Mouse (Mus musculus): ENCODE results near the gene Dmap1. TPM values are rescaled to one million over a fixed set of nuclear protein-coding genes. Genes with fewer than 3 reads are reported as not detected.

Gene Dmap1
- polyA plus RNA-seq, 1 experiment from 2014 or later, result 76.5 TPM

- ATAC-seq (ENCODE audit: low FRiP score, low read depth), result no peak
- H3K27me3 ChIP-seq, result no peaks in the 10 kb centered on the region
- 89% methylated on average over 3 of the region's 3 CpGs for WGBS
Measured at GRCm38 (mm10) chr4:117673901-117674300, 8.2 kb downstream of the Dmap1 start.

GRCm38 (mm10) chr4:117672042-117672441 is 10.0 kb downstream of the Dmap1 start:
- no peak overlapping the region for H3K4me3 ChIP-seq
- H3K27me3 ChIP-seq, result no peaks in the 10 kb centered on the region
- H3K9ac ChIP-seq, result no peak overlapping the region
- 53% methylated on average over 9 of the region's 9 CpGs for WGBS
- H3K4me2 ChIP-seq, result no peak overlapping the region
- H3K36me3 ChIP-seq, result peaks cover 37% of the 10 kb centered on the region
- no peak for ATAC-seq (ENCODE audit: low FRiP score, low read depth)
- 0 out of 2 replicates have a peak, but pooled peaks cover 5% of the 10 kb centered on the region for H3K4me1 ChIP-seq (replicated peaks)
- no peak overlapping the region for H3K27ac ChIP-seq (replicated peaks)
- no peaks in the 10 kb centered on the region for H3K9me3 ChIP-seq

More at GRCm38 (mm10) chr4:117673901-117674300, 8.2 kb downstream of the Dmap1 start:
- no peak overlapping the region for H3K4me3 ChIP-seq
- H3K9ac ChIP-seq, result no peak overlapping the region
- peaks cover 50% of the 10 kb centered on the region for H3K36me3 ChIP-seq
- no peak overlapping the region for H3K27ac ChIP-seq (replicated peaks)
- H3K4me2 ChIP-seq, result no peak overlapping the region
- H3K4me1 ChIP-seq (replicated peaks), result 0 out of 2 replicates have a peak, but pooled peaks cover 5% of the 10 kb centered on the region
- H3K9me3 ChIP-seq, result no peaks in the 10 kb centered on the region

GRCm38 (mm10) chr4:117669874-117670273 is 12.2 kb downstream of the Dmap1 start:
- Histone ChIP-seq H3K4me3 (no peak overlapping the region), H3K9ac (no peak overlapping the region), H3K4me1 (replicated peaks) (peaks cover 15% of the 10 kb centered on the region), H3K36me3 (peaks cover 18% of the 10 kb centered on the region), H3K27me3 (no peaks in the 10 kb centered on the region), H3K4me2 (no peak overlapping the region), H3K27ac (replicated peaks) (no peak overlapping the region), H3K9me3 (no peaks in the 10 kb centered on the region)
- ATAC-seq (ENCODE audit: low FRiP score, low read depth), result no peak
- WGBS, result 80% methylated on average over 7 of the region's 7 CpGs

GRCm38 (mm10) chr4:117666054-117666453 is 16.0 kb downstream of the Dmap1 start:
- no peak overlapping the region for H3K27ac ChIP-seq (replicated peaks)
- peaks cover 3% of the 10 kb centered on the region; the same call in 1 of the 2 replicates for H3K36me3 ChIP-seq
- ATAC-seq (ENCODE audit: low FRiP score, low read depth), result no peak
- H3K4me2 ChIP-seq, result no peak overlapping the region
- no peaks in the 10 kb centered on the region for H3K27me3 ChIP-seq
- no peaks in the 10 kb centered on the region for H3K9me3 ChIP-seq
- H3K9ac ChIP-seq, result no peak overlapping the region
- H3K4me1 ChIP-seq (replicated peaks), result peaks cover 15% of the 10 kb centered on the region
- no peak overlapping the region for H3K4me3 ChIP-seq
- 60% methylated on average over 8 of the region's 8 CpGs for WGBS

- Histone ChIP-seq H3K9ac (no peak overlapping the region), H3K27ac (replicated peaks) (peak overlapping the region; percentile 42; the same call in 1 of the 2 replicates), H3K36me3 (peaks cover 3% of the 10 kb centered on the region; the same call in 1 of the 2 replicates), H3K4me2 (no peak overlapping the region), H3K27me3 (no peaks in the 10 kb centered on the region), H3K4me1 (replicated peaks) (peaks cover 15% of the 10 kb centered on the region), H3K4me3 (no peak overlapping the region), H3K9me3 (no peaks in the 10 kb centered on the region)
- ATAC-seq (ENCODE audit: low FRiP score, low read depth), result peak; percentile 40; the same call in 1 of the 2 replicates
- 45% methylated on average over 7 of the region's 7 CpGs for WGBS
Measured at GRCm38 (mm10) chr4:117665531-117665930, 16.5 kb downstream of the Dmap1 start.

GRCm38 (mm10) chr4:117664411-117665137 is 17.5 kb downstream of the Dmap1 start:
- Histone ChIP-seq H3K27ac (replicated peaks) (0 out of 2 replicates have a peak overlapping the region, but pooled peaks have one; percentile 17), H3K4me1 (replicated peaks) (peaks cover 15% of the 10 kb centered on the region), H3K4me3 (no peak overlapping the region), H3K4me2 (no peak overlapping the region), H3K9ac (no peak overlapping the region), H3K27me3 (no peaks in the 10 kb centered on the region), H3K36me3 (peaks cover 3% of the 10 kb centered on the region; the same call in 1 of the 2 replicates), H3K9me3 (no peaks in the 10 kb centered on the region)
- WGBS, result 59% methylated on average over 10 of the region's 10 CpGs
- no peak for ATAC-seq (ENCODE audit: low FRiP score, low read depth)

- Histone ChIP-seq H3K36me3 (peaks cover 3% of the 10 kb centered on the region; the same call in 1 of the 2 replicates), H3K4me2 (no peak overlapping the region), H3K4me3 (no peak overlapping the region), H3K9me3 (no peaks in the 10 kb centered on the region), H3K9ac (no peak overlapping the region), H3K27ac (replicated peaks) (no peak overlapping the region), H3K27me3 (no peaks in the 10 kb centered on the region), H3K4me1 (replicated peaks) (peaks cover 39% of the 10 kb centered on the region)
- ATAC-seq (ENCODE audit: low FRiP score, low read depth), result no peak
- 93% methylated on average over 5 of the region's 5 CpGs for WGBS
Measured at GRCm38 (mm10) chr4:117660001-117660400, 22.1 kb downstream of the Dmap1 start.

GRCm38 (mm10) chr4:117658582-117659444 is 23.3 kb downstream of the Dmap1 start:
- H3K4me1 ChIP-seq (replicated peaks), result peaks cover 44% of the 10 kb centered on the region
- H3K27ac ChIP-seq (replicated peaks), result peak overlapping the region; percentile 25
- 57% methylated on average over 14 of the region's 14 CpGs for WGBS
- no peak overlapping the region for H3K4me3 ChIP-seq
- no peak overlapping the region for H3K4me2 ChIP-seq
- ATAC-seq (ENCODE audit: low FRiP score, low read depth), result peak; percentile 67
- H3K27me3 ChIP-seq, result no peaks in the 10 kb centered on the region
- no peak overlapping the region for H3K9ac ChIP-seq
- H3K9me3 ChIP-seq, result no peaks in the 10 kb centered on the region
- H3K36me3 ChIP-seq, result peaks cover 3% of the 10 kb centered on the region; the same call in 1 of the 2 replicates

- no peak overlapping the region for H3K4me2 ChIP-seq
- no peak overlapping the region for H3K4me3 ChIP-seq
- H3K36me3 ChIP-seq, result peaks cover 3% of the 10 kb centered on the region; the same call in 1 of the 2 replicates
- 57% methylated on average over 4 of the region's 4 CpGs for WGBS
- H3K27me3 ChIP-seq, result no peaks in the 10 kb centered on the region
- H3K9me3 ChIP-seq, result no peaks in the 10 kb centered on the region
- no peak for ATAC-seq (ENCODE audit: low FRiP score, low read depth)
- peak overlapping the region; percentile 32; the same call in 1 of the 2 replicates for H3K27ac ChIP-seq (replicated peaks)
- H3K4me1 ChIP-seq (replicated peaks), result peaks cover 44% of the 10 kb centered on the region
- no peak overlapping the region for H3K9ac ChIP-seq
Measured at GRCm38 (mm10) chr4:117657646-117658045, 24.4 kb downstream of the Dmap1 start.

- no peak overlapping the region for H3K4me2 ChIP-seq
- peaks cover 49% of the 10 kb centered on the region for H3K4me1 ChIP-seq (replicated peaks)
- H3K9ac ChIP-seq, result no peak overlapping the region
- no peak for ATAC-seq (ENCODE audit: low FRiP score, low read depth)
- H3K9me3 ChIP-seq, result no peaks in the 10 kb centered on the region
- H3K4me3 ChIP-seq, result no peak overlapping the region
- WGBS, result 40% methylated on average over 6 of the region's 6 CpGs
- peaks cover 3% of the 10 kb centered on the region; the same call in 1 of the 2 replicates for H3K36me3 ChIP-seq
- 0 out of 2 replicates have a peak overlapping the region, but pooled peaks have one; percentile 32 for H3K27ac ChIP-seq (replicated peaks)
- no peaks in the 10 kb centered on the region for H3K27me3 ChIP-seq
Measured at GRCm38 (mm10) chr4:117656961-117657360, 25.1 kb downstream of the Dmap1 start.

GRCm38 (mm10) chr4:117655500-117655863 is 26.6 kb downstream of the Dmap1 start:
- Histone ChIP-seq H3K36me3 (no peaks in the 10 kb centered on the region), H3K4me3 (no peak overlapping the region), H3K4me1 (replicated peaks) (peaks cover 53% of the 10 kb centered on the region), H3K9ac (no peak overlapping the region), H3K27ac (replicated peaks) (no peak overlapping the region), H3K4me2 (no peak overlapping the region), H3K9me3 (no peaks in the 10 kb centered on the region), H3K27me3 (no peaks in the 10 kb centered on the region)
- no peak for ATAC-seq (ENCODE audit: low FRiP score, low read depth)
- WGBS, result 48% methylated on average over 5 of the region's 5 CpGs
